Mouse (Mus musculus): Measurements from ENCODE around the gene Olfr1501. TPM values are rescaled to one million over a fixed set of nuclear protein-coding genes. Genes with fewer than 3 reads are reported as not detected.

The Olfr1501 gene
- polyA plus RNA-seq, 1 experiment, result not detected

DNA sequence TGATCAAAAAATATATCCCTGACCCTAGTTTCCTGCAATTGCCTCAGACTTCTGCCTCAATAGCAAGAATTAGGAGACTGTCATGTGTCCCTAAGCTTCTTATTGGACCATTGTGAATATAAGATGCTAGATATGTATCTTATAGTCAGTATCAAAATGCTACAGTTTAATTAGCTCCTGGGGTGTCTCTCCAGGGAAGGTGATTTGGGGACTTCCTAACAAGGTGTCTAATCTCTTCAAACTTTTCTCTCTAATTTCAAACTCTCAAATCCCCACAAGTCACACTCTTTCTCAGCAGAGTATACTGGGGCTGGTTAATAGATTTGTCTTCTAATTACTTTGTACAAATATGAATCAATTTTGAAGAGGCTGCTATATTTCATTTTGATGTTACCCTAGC lies 52.4 kb downstream of the Olfr1501 start, which contains the start of gene Olfr1497:
Gene Olfr1497, minus strand, starts transcription at position 101 of the 400 bp plus-strand sequence.
- Histone ChIP-seq H3K27ac (ENCODE audit: insufficient read depth, low read length) (no peak within 1 kb of the TSS), H3K4me1 (ENCODE audit: control insufficient read depth, insufficient read depth, low read length) (no peaks in the 10 kb centered on the region), H3K4me3 (ENCODE audit: insufficient read depth, low read length) (no peak within 1 kb of the TSS)
- TF ChIP-seq POLR2A (IDR thresholded peaks at IDR 0.05; ENCODE audit: extremely low read depth, insufficient read depth, low read length) (no peak), CTCF (IDR thresholded peaks at IDR 0.05; ENCODE audit: extremely low read depth, insufficient read depth, low read length) (no peak)

Other genes with a start within 250 kb of the Olfr1501 start
- not detected in 2 replicates for gene Olfr1487, start 233.3 kb downstream of the Olfr1501 start, polyA plus RNA-seq (2012; rRNA removed)
- gene Olfr1489, start 219.1 kb downstream of the Olfr1501 start, polyA plus RNA-seq (2012; rRNA removed), result not detected in 2 replicates
- gene Olfr1490, start 199.6 kb downstream of the Olfr1501 start, polyA plus RNA-seq (2012; rRNA removed), result not detected in 2 replicates
- gene Olfr1491, start 153.4 kb downstream of the Olfr1501 start, polyA plus RNA-seq (2012; rRNA removed), result not detected in 2 replicates
- not detected in 2 replicates for gene Olfr1493-ps1, start 127.4 kb downstream of the Olfr1501 start, polyA plus RNA-seq (2012; rRNA removed)
- gene Olfr1494, start 111.0 kb downstream of the Olfr1501 start, polyA plus RNA-seq (2012; rRNA removed), result not detected in 2 replicates
- not detected in 2 replicates for gene Olfr1495, start 86.1 kb downstream of the Olfr1501 start, polyA plus RNA-seq (2012; rRNA removed)
- gene Olfr1496, start 72.8 kb downstream of the Olfr1501 start, polyA plus RNA-seq (2012; rRNA removed), result not detected in 2 replicates
- not detected in 2 replicates for gene Olfr1497, start 52.5 kb downstream of the Olfr1501 start, polyA plus RNA-seq (2012; rRNA removed)
- not detected in 2 replicates for gene Olfr1499, start 31.2 kb downstream of the Olfr1501 start, polyA plus RNA-seq (2012; rRNA removed)
- not detected in 2 replicates for gene Olfr1500, start 20.2 kb downstream of the Olfr1501 start, polyA plus RNA-seq (2012; rRNA removed)
- not detected in 2 replicates for gene Olfr1502, start 11.1 kb upstream of the Olfr1501 start, polyA plus RNA-seq (2012; rRNA removed)
- not detected in 2 replicates for gene Olfr1504, start 47.2 kb upstream of the Olfr1501 start, polyA plus RNA-seq (2012; rRNA removed)
- gene Olfr1505, start 62.8 kb upstream of the Olfr1501 start, polyA plus RNA-seq (2012; rRNA removed), result not detected in 2 replicates